Mouse (Mus musculus) cerebellum, adult 2 months (tissue): ENCODE results near the gene Spz1. TPM values are rescaled to one million over a fixed set of nuclear protein-coding genes. Genes with fewer than 3 reads are reported as not detected.

Source experiments
- DNase-seq, 2 experiments: peaks; one replicate each; pipeline ENCODE4 v3.0.0; 2021
- H3K27ac ChIP-seq: fragments of 200-500 bp; 2 replicates; pipeline ENCODE4 v1.5.1; 2012; ENCODE audit warnings: low read length, control low read depth, inconsistent platforms; ENCODE audit not compliant: insufficient read depth
- H3K27me3 ChIP-seq: fragments of 200-500 bp; 2 replicates; pipeline ENCODE4 v1.6.1; 2012; ENCODE audit warnings: inconsistent platforms, mild to moderate bottlenecking, low read length, moderate library complexity; ENCODE audit not compliant: control insufficient read depth, insufficient read depth
- H3K4me1 ChIP-seq: fragments of 200-500 bp; 2 replicates; pipeline ENCODE4 v1.6.1; 2011; ENCODE audit warnings: low read length; ENCODE audit not compliant: control insufficient read depth, insufficient read depth
- H3K4me3 ChIP-seq: fragments of 200-500 bp; replicated peaks from 2 replicates; pipeline ENCODE3; 2011; ENCODE audit warnings: mild to moderate bottlenecking, low read depth, low read length, control low read depth; ENCODE audit not compliant: insufficient read depth
- CTCF ChIP-seq: fragments of 200-500 bp; IDR thresholded peaks from 2 replicates; pipeline ENCODE4 v1.5.1; 2011; ENCODE audit warnings: low read depth, mild to moderate bottlenecking, control low read depth, low read length, moderate library complexity, borderline replicate concordance; ENCODE audit not compliant: insufficient read depth
- POLR2A ChIP-seq: fragments of 200-500 bp; IDR thresholded peaks from 2 replicates; pipeline ENCODE4 v1.6.1; 2011; ENCODE audit warnings: low read length, control low read depth, borderline replicate concordance; ENCODE audit not compliant: insufficient read depth
- WGBS: fragments of 180-500 bp; shearing (Covaris S2); methylation state at CpG from one replicate; pipeline ENCODE4 v1.1.7; 2018; 5-methylcytosine and 5-hydroxymethylcytosine counted together
- polyA plus RNA-seq: library from polyadenylated mRNA; depleted of rRNA; stranded (reverse); fragments of >200 nt; gene quantifications from 2 replicates; pipeline ENCODE4 v1.2.3, GENCODE M21; 2012; rRNA removed

The Spz1 gene
- not detected in 2 replicates for polyA plus RNA-seq

GRCm38 (mm10) chr13:92576072-92576471 lies at the start of gene Spz1:
Gene Spz1, minus strand, starts transcription at chr13:92576172.
- Histone ChIP-seq H3K4me3 (no peak within 1 kb of the TSS), H3K27ac (no peak within 1 kb of the TSS), H3K4me1 (no peaks in the 10 kb centered on the region), H3K27me3 (no peaks in the 10 kb centered on the region)
- TF ChIP-seq CTCF (no peak), POLR2A (no peak)
- no peak for DNase-seq

GRCm38 (mm10) chr13:92616459-92616858 lies 40.5 kb upstream of the Spz1 start:
- TF ChIP-seq CTCF (no peak), POLR2A (no peak)
- no peak for DNase-seq

GRCm38 (mm10) chr13:92615201-92615600 lies 39.2 kb upstream of the Spz1 start:
- Histone ChIP-seq H3K4me1 (no peaks in the 10 kb centered on the region; the same call in 1 of the 2 replicates), H3K4me3 (no peak overlapping the region), H3K27me3 (no peaks in the 10 kb centered on the region), H3K27ac (no peak overlapping the region)
- 84% methylated on average over 5 of the region's 5 CpGs for WGBS
- TF ChIP-seq CTCF, result no peak
- no peak for TF ChIP-seq POLR2A
- DNase-seq, result no peak

More at GRCm38 (mm10) chr13:92616459-92616858, 40.5 kb upstream of the Spz1 start:
- 77% methylated on average over 8 of the region's 8 CpGs for WGBS
- Histone ChIP-seq H3K4me3 (no peak overlapping the region), H3K4me1 (no peaks in the 10 kb centered on the region; the same call in 1 of the 2 replicates), H3K27me3 (no peaks in the 10 kb centered on the region), H3K27ac (no peak overlapping the region)

GRCm38 (mm10) chr13:92613094-92613493 lies 37.1 kb upstream of the Spz1 start:
- no peak overlapping the region for H3K4me3 ChIP-seq
- H3K4me1 ChIP-seq, result no peaks in the 10 kb centered on the region; the same call in 1 of the 2 replicates
- WGBS, result 81% methylated on average over 5 of the region's 5 CpGs
- H3K27ac ChIP-seq, result no peak overlapping the region
- H3K27me3 ChIP-seq, result no peaks in the 10 kb centered on the region
- no peak for TF ChIP-seq POLR2A
- TF ChIP-seq CTCF, result no peak
- DNase-seq, result no peak

- 14% methylated on average over 7 of the region's 7 CpGs for WGBS
- Histone ChIP-seq H3K4me1 (no peaks in the 10 kb centered on the region; the same call in 1 of the 2 replicates), H3K27ac (no peak overlapping the region), H3K4me3 (peak overlapping the region; percentile 63), H3K27me3 (no peaks in the 10 kb centered on the region)
- no peak for DNase-seq
- TF ChIP-seq CTCF, result no peak
These were observed 35.9 kb upstream of the Spz1 start for GRCm38 (mm10) chr13:92611917-92612316.

- TF ChIP-seq POLR2A (no peak), CTCF (no peak)
- DNase-seq, result no peak
- Histone ChIP-seq H3K4me1 (no peaks in the 10 kb centered on the region; the same call in 1 of the 2 replicates), H3K27me3 (no peaks in the 10 kb centered on the region), H3K4me3 (peak overlapping the region; percentile 63), H3K27ac (peak overlapping the region; percentile 30; the same call in 1 of the 2 replicates)
- WGBS, result under 1% methylated on average over 43 of the region's 43 CpGs
These were observed 35.3 kb upstream of the Spz1 start for GRCm38 (mm10) chr13:92611254-92611784.

GRCm38 (mm10) chr13:92610311-92611221 lies 34.6 kb upstream of the Spz1 start, which contains the start of gene Serinc5:
Gene Serinc5, plus strand, starts transcription at chr13:92611091.
- TF ChIP-seq CTCF (no peak), POLR2A (peak; percentile 55; the same call in 1 of the 2 replicates)
- peak; percentile 93 to 97 for DNase-seq
- 1% methylated on average over 55 of the region's 55 CpGs for WGBS
- no peaks in the 10 kb centered on the region for H3K27me3 ChIP-seq
- peak within 1 kb of the TSS; percentile 63 for H3K4me3 ChIP-seq
- H3K4me1 ChIP-seq, result no peaks in the 10 kb centered on the region; the same call in 1 of the 2 replicates
- peak within 1 kb of the TSS; percentile 30 for H3K27ac ChIP-seq
